Mouse (Mus musculus) layer of hippocampus, adult 9-10 months (tissue): ENCODE data around the gene Igf1r.
"Not testable (repeated sequence)": the region's sequence is repeated elsewhere in the genome, so short reads cannot be mapped to it uniquely, and the experiment has no call there.

ENCODE experiments used
- DNase-seq: peaks from one replicate; pipeline ENCODE4 v3.0.0; 2022; ENCODE audit warnings: low spot score

The Igf1r gene

DNA sequence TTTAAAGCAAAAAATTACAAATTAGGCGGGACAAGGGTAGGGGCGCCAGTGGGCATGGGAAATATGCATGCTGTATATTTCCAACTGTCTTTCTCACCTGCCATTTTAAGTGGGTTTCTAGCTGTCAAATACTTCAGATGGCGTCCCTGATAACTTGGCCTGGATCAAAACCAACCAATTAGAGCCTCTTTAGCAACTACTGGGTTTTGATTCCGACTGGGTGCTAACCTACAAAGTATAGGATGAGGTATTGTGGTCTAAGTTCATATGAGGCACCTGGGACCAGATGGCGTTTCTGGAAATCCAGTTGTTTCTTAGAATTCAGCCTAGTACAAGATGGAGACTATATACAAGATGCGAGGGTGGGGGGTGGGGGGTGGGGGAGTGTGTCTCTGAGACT lies 319.2 kb downstream of the Igf1r start:
- DNase-seq: no peak

DNA sequence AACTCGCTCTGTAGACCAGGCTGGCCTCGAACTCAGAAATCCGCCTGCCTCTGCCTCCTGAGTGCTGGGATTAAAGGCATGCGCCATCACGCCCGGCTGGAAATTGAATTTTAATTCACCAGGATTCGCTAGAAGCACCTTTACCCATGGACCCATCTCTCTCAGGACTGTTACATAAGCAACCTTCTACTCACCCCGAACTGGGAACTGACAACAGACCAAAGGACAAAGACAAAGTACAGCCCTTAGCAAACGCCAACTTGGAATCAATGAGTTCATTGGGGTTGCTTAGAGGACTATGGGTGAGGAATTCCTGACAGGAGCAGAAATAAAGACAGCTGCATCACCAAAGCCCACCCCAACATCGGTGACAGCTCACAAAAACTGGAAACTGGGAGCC lies 320.0 kb downstream of the Igf1r start:
- no peak for DNase-seq

DNA sequence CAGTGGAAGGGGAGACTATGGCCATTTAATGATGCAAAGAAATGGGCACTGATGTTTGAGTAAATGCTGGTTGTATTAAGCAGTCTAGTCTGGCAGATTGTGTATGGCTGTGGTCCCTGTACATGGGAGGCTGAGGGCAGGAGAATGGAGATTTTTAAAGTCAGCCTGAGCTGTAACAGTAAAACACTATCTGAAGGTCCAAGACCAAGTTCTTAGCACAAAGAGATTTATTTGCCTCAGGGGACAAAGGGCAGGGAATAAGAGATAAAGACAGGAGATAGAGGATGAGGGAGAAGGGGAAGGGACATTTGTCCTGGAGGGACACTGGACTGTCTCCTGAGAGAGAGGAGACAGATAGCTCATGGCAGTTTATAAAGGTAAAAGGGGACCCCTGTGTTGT lies 320.9 kb downstream of the Igf1r start, which contains the start of gene Fam169b:
Gene Fam169b, plus strand, starts transcription at position 325 of the 400 bp plus-strand sequence.
- no peak for DNase-seq

DNA sequence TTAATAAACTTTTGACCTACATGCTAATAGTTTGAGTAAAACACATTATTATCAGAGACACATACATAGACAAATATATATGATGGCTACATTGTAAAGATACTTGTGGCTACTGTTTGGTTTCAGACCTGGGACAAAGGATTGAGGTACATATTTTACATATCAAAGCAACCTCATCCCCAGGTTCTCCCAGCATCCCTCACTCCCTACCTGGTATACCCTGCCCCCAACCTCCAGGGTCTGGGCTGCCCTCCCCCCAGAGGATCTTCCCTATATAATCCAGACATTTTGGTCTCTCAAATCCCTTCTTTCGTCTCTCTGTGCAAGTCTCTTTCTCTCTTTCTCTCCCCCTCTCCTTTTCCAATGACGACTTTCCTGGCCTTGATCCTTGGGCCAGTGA lies 321.6 kb downstream of the Igf1r start:
- DNase-seq: no peak

DNA sequence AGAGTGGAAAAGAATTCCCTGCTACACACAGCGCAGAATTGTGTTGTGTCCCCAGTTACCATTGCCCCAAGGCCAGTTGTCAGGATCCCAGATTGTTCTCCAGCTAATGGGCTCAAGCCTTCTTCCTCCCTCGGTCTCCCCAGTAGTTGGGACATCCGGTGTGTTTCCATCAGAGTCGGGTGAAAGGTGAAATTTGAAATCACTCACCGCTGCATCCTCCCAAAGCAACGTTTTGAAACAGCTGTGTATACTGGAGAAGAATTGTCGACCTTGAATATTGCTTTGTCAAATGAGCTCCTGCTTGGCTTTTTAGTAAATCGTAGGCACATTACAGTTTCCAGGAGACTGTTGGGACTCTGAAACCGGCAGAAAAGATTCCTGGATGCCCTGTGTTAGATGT lies 322.3 kb downstream of the Igf1r start:
- DNase-seq: no peak

DNA sequence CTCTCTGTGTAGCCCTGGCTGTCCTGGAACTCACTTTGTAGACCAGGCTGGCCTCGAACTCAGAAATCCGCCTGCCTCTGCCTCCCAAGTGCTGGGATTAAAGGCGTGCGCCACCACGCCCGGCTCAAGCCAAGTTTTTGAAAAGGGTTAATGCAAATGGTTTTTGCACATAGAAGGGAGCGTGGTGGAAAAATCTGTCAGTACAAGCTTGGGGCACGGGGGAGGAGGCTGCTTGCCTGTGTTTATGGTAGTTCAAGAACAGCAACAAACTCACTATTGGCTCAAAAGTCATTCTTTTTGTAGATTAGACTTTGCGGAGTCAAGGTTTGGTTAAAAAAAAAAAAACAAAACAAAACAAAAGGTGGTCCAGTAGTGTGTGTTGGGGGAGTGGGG lies 322.8 kb downstream of the Igf1r start:
- not testable (repeated sequence) for DNase-seq

DNA sequence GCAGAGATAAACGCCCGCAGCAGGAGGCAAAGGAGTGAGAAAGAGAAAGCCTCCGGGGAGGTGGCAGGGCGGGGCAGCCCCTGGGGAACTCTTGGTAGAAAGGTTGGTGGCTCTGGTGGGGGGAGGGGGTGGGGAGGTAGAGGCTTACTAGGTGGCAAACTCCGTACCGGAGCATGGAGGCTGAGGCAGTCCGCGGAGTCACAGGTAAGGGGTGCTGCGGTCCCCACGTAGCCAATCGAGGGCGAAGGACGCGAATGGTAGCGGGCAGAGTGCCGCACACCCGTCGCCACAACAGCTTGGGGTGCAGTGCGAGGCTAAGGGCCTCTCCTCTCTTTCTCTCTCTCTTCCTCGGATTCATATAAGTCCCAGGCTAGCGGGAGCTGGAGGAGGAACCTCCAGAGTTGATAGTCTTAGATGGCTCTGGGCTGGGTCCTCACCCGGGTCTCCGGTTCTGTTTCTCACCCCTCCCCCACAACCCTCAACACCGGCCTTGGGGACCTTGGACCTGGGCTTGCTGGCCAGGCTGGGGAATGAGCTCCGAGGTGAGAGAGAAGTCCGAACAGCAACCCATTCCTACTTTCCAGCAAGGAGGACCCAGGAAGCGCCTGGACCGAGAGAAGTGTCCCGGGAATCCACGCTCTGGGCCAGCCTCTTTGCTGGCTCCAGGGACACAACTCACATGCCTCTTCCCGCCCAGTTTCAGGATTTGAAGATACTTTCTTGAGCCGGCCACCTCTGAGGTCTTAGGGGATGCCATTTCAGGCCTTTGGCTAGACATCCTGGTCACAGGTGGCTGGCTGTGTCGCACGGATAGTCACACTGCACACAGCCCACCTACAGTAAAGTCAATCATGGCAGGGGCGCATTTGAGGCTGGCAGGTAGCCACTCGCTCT lies 323.5 kb downstream of the Igf1r start:
- DNase-seq: no peak

DNA sequence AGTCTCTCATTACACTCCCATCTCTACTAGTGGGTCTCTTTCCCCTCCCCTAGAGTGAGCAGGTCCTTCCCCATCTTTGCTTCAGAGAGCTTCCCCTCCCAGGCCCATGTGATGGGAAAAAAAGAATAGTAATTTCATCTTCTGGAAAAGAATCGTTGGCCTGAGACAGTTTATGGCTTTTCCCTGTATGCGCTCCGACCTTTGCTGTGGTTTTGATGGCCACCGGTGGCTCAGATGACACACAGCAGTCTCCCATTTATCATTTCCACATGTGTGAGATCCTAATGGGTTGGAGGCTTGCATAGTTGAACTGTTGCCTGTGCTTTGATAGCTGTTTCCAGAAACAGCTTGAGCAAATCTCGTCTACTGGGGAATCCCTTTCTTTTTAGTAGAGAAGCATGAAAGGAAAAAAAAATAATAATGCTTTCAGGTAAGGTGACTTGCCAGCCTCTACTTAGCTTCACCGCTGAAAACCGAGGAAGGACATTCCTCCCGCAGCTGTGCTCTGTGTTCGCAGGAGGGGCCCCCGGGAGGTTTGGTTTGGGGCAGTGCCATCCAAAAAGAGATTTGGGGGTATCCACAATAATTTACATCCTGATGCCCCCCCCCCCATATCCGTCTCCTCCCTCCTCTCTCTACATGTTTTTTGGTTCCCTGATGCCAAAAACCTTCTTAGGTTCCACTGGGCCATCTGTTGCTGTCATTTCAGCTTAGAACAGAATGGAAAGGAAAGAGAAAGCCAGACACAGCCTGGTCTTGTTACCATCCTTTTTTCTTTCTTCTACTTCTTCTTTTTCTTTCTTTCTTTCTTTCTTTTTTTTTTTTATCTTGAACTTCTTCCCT lies 324.6 kb downstream of the Igf1r start:
- DNase-seq: no peak

DNA sequence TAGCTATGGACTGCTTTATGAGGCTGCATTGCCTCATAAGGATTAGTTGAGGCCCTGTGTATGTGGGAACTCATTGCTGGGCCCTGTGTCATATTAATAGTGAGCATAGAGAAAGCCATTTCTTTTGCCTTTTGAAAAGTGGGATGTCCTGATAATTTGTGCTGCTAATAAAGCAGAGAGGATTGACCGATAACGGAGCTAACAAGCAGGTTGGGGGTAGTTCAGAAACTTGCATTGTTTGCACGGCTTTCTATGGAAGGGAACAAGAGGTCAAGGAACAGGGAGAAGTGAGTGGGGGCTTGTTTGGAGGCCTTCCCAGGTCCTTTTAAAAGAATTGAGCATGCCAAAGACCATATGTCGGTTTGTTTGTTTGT lies 325.3 kb downstream of the Igf1r start:
- no peak for DNase-seq

DNA sequence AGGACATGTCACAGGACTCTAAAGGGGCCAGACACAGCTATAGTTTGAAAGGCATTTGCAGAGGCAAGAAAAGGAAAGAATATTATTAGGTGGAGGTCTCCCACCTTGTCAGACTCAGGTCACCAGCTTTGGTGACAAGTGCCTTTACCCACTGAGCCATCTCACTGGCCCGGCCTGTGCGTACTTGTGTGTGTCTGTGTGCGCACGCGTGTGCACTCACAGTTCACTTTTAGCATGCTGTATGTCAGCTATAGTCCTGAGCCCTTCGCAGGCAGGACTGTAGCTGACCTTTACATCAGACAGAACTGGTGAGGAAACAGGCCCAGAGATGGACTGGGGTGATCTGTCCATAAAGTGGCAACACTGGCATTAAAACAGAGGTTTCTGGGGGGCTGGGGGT lies 325.8 kb downstream of the Igf1r start:
- DNase-seq: no peak

DNA sequence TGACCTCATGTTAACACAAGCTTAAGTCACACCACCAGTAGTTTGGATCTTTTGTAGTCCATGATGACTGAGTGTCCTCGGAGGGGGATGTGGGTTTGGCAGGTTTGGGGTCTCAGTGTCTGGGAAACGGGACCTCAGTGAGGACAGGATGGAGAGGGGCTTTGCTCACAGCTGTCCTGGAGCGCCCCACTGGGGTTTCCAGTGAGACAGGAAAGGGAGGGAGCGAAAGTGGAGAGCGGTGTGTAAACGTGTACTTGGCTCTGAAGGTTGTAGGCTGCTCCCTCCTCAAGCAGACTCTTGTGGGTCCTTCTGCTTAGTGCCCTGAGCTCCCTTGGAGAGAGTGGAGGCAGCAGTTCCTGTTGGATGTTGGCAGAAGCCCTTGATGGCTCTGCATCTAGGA lies 326.3 kb downstream of the Igf1r start:
- no peak for DNase-seq

DNA sequence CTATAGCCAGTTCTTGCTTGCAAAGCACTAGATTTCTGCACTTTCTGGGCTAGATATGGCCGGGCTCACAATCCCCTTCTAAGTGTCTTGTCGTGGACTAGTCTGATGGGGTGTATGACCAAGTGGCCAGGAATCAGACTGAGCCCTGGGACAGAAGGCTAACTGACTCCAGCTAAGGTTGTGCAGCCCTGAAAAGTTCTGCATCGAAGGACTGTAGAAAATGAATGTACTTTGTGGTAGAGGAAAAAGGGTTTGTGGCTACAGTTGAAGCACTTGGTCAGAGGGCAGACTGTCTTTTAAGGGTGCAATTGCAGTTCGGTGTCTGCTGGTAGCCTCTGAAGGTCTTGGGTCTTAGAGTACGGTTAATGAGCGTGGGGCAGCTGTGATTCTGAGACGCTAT lies 326.9 kb downstream of the Igf1r start:
- DNase-seq: no peak

DNA sequence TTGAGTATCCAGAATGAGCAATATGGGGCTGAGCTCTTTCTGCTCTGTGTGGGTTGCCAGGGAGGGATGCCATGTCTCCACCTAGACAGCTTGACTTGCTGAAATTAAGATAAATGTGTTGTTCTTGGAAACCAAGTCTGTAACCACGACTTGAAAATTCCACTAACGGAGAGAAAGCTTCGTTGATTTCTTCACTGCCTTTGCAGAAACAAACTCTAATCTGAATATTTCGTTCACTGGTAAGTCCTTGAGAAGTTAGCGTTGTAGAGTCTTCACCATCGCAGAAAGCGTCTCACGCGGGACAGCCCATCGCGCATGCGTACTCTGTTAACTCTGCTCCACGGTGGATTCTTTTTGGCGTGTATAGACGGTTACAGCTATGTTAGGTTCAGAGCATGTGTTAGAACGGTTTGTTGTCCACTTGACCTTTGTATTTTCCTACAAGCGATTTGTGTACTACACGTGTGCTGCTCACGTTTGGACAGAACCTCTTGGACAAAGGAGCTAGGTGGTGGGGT lies 327.8 kb downstream of the Igf1r start:
- no peak for DNase-seq

DNA sequence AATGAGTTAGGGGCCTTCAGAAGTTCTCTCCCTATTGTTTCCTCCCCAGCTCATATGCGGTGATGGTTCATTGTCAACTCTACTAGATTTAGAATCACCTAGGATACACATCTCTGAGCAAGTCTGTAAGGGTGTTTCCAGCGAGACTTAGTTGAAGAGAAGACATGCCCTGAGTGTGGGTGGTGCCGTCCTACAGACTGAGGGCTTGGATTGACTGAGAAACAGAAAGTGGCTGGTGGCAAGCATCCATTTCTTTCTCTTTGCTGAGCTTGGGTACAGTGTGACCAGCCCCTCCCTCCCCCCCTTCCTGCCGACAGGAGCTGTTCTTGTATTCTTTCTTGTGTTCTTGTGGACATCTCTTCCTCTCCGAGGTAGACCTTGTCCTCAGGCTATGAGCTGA lies 328.7 kb downstream of the Igf1r start:
- no peak for DNase-seq

DNA sequence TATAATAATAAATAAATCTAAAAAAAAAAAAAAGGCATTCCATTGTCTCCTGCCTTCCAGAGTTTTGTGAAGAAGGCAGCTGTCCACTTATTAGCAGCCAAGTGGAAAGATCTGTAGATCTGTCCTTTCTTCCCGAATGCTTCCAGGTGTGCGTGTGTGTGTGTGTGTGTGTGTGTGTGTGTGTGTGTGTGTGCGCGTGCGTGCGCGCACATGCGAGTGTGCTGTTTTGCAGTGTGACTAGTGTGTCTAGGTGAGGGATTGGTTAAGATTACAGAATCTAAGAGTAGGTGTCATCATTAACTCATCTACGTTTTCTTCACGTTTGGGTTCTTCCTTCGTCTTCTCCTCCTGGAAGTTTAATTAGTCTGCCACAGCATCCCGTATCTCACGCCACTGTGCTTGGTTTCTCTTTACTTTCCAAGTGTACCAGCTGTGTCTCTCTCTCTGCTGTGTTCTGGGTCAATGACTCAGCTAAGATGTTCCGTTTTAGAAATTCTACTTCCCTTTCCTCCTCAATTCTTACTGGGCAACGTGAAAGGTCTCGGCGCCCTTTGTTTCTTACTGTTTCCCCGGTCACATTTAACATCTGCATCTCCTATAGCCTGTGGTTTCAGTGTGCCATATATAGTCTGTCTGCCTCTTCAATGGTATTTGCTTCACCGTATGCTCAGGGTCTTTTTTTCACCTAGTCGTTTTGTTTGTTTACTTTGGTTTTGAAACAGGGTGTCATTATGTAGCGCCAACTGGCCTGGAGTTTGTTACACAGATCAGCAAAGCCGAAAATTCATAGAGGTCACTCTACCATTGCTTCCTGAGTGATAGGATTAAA lies 329.9 kb downstream of the Igf1r start:
- DNase-seq: no peak

DNA sequence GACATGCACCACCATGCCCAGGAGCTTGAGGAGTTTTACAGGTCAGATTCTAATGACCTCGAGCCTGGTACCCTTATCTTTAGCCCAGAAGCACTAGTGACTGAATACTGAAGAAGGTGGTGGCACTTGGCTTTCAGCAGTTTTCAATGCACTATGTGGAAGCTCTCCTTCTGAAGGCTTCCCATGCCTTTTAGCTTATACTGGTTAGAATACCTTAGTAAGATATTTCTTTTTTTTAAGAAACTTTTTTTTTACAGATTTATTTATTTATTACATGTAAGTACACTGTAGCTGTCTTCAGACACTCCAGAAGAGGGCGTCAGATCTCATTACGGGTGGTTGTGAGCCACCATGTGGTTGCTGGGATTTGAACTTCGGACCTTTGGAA lies 330.5 kb downstream of the Igf1r start:
- not testable (repeated sequence) for DNase-seq
